Mouse (Mus musculus) G1E (cell line): Measurements from ENCODE around the gene Cc2d1b.

Source experiments
- CTCF ChIP-seq: IDR thresholded peaks from 2 replicates; pipeline ENCODE4 v1.5.1; 2012; ENCODE audit warnings: low read depth, low read length, inconsistent platforms, mixed read lengths
- GATA1 ChIP-seq: IDR thresholded peaks from 2 replicates; pipeline ENCODE4 v1.6.1; 2012; ENCODE audit warnings: borderline replicate concordance, low read length, inconsistent platforms, mixed read lengths
- GATA2 ChIP-seq: IDR thresholded peaks from 2 replicates; pipeline ENCODE4 v1.6.1; 2012; ENCODE audit warnings: low read depth, low read length, inconsistent platforms, borderline replicate concordance
- POLR2AphosphoS5 ChIP-seq: IDR thresholded peaks from 2 replicates; pipeline ENCODE4 v1.6.1; 2012; ENCODE audit warnings: low read depth, low read length, inconsistent platforms; ENCODE audit not compliant: insufficient replicate concordance

GRCm38 (mm10) chr4:108619165-108619564 is 575 bp upstream of the Cc2d1b start:
- no peak for TF ChIP-seq CTCF
- TF ChIP-seq POLR2AphosphoS5, result no peak
- TF ChIP-seq GATA1, result no peak
- TF ChIP-seq GATA2, result no peak
